Mouse (Mus musculus): ENCODE measurements around the gene Gstm1. TPM values are rescaled to one million over a fixed set of nuclear protein-coding genes. Genes with fewer than 3 reads are reported as not detected.

The Gstm1 gene
- polyA plus RNA-seq, 1 experiment from 2014 or later: 92.7 TPM

GRCm38 (mm10) chr3:108050493-108050892 is 32.7 kb upstream of the Gstm1 start:
- no peak for TF ChIP-seq CTCF (IDR thresholded peaks at IDR 0.05; ENCODE audit: low read depth)
- no peaks in the 10 kb centered on the region for H3K4me1 ChIP-seq (replicated peaks; ENCODE audit: control insufficient read depth, insufficient read depth, low read length)
- H3K4me2 ChIP-seq (replicated peaks; ENCODE audit: low read depth): no peak overlapping the region
- H3K4me3 ChIP-seq (ENCODE audit: low read depth, low read length): no peak overlapping the region
- no peak overlapping the region for H3K9ac ChIP-seq (ENCODE audit: low read depth, low read length)
- H3K9me3 ChIP-seq (ENCODE audit: control insufficient read depth): no peaks in the 10 kb centered on the region
- H3K36me3 ChIP-seq (ENCODE audit: control insufficient read depth, insufficient read depth): no peaks in the 10 kb centered on the region
- H3K27ac ChIP-seq (ENCODE audit: low read depth, low read length): no peak overlapping the region
- H3K27me3 ChIP-seq (replicated peaks; ENCODE audit: control insufficient read depth, insufficient read depth, low read length): no peaks in the 10 kb centered on the region
- 90% methylated on average over 5 of the region's 5 CpGs for WGBS
- ATAC-seq: no peak

- H3K4me3 ChIP-seq (ENCODE audit: low read depth, low read length): no peak overlapping the region
- H3K27me3 ChIP-seq (replicated peaks; ENCODE audit: control insufficient read depth, insufficient read depth, low read length): no peaks in the 10 kb centered on the region
- 43% methylated on average over 3 of the region's 3 CpGs for WGBS
- TF ChIP-seq CTCF (IDR thresholded peaks at IDR 0.05; ENCODE audit: low read depth): no peak
- no peak for ATAC-seq
- no peaks in the 10 kb centered on the region for H3K36me3 ChIP-seq (ENCODE audit: control insufficient read depth, insufficient read depth)
- no peaks in the 10 kb centered on the region for H3K9me3 ChIP-seq (ENCODE audit: control insufficient read depth)
- no peak overlapping the region for H3K9ac ChIP-seq (ENCODE audit: low read depth, low read length)
- no peaks in the 10 kb centered on the region for H3K4me1 ChIP-seq (replicated peaks; ENCODE audit: control insufficient read depth, insufficient read depth, low read length)
- H3K27ac ChIP-seq (ENCODE audit: low read depth, low read length): no peak overlapping the region
- H3K4me2 ChIP-seq (replicated peaks; ENCODE audit: low read depth): no peak overlapping the region
Observed at GRCm38 (mm10) chr3:108048306-108048705, 30.5 kb upstream of the Gstm1 start.

- H3K27me3 ChIP-seq (replicated peaks; ENCODE audit: control insufficient read depth, insufficient read depth, low read length): no peaks in the 10 kb centered on the region
- TF ChIP-seq CTCF (IDR thresholded peaks at IDR 0.05; ENCODE audit: low read depth): no peak
- no peaks in the 10 kb centered on the region for H3K4me1 ChIP-seq (replicated peaks; ENCODE audit: control insufficient read depth, insufficient read depth, low read length)
- H3K4me3 ChIP-seq (ENCODE audit: low read depth, low read length): no peak overlapping the region
- 61% methylated on average over 2 of the region's 2 CpGs for WGBS
- H3K27ac ChIP-seq (ENCODE audit: low read depth, low read length): no peak overlapping the region
- no peak overlapping the region for H3K9ac ChIP-seq (ENCODE audit: low read depth, low read length)
- no peaks in the 10 kb centered on the region for H3K36me3 ChIP-seq (ENCODE audit: control insufficient read depth, insufficient read depth)
- no peak overlapping the region for H3K4me2 ChIP-seq (replicated peaks; ENCODE audit: low read depth)
- no peaks in the 10 kb centered on the region for H3K9me3 ChIP-seq (ENCODE audit: control insufficient read depth)
- ATAC-seq: no peak
Observed at GRCm38 (mm10) chr3:108046944-108047655, 29.3 kb upstream of the Gstm1 start.

GRCm38 (mm10) chr3:108044394-108045140 is 26.8 kb upstream of the Gstm1 start, which contains the start of gene Gstm4:
TSS of gene Gstm4 (minus strand) at chr3:108044894.
- Histone ChIP-seq H3K4me1 (replicated peaks; ENCODE audit: control insufficient read depth, insufficient read depth, low read length) (no peaks in the 10 kb centered on the region), H3K36me3 (ENCODE audit: control insufficient read depth, insufficient read depth) (no peaks in the 10 kb centered on the region), H3K4me3 (ENCODE audit: low read depth, low read length) (peak within 1 kb of the TSS; percentile 46), H3K9ac (ENCODE audit: low read depth, low read length) (peak within 1 kb of the TSS; percentile 64), H3K27me3 (replicated peaks; ENCODE audit: control insufficient read depth, insufficient read depth, low read length) (no peaks in the 10 kb centered on the region), H3K27ac (ENCODE audit: low read depth, low read length) (peak within 1 kb of the TSS; percentile 76), H3K9me3 (ENCODE audit: control insufficient read depth) (no peaks in the 10 kb centered on the region), H3K4me2 (replicated peaks; ENCODE audit: low read depth) (peak within 1 kb of the TSS; percentile 81)
- peak; percentile 95 for ATAC-seq
- WGBS: 4% methylated on average over 29 of the region's 29 CpGs
- peak; percentile 47 for TF ChIP-seq CTCF (IDR thresholded peaks at IDR 0.05; ENCODE audit: low read depth)

GRCm38 (mm10) chr3:108033156-108033555 is 15.4 kb upstream of the Gstm1 start:
- 0 out of 2 replicates have a peak, but pooled peaks cover 2% of the 10 kb centered on the region for H3K4me1 ChIP-seq (replicated peaks; ENCODE audit: control insufficient read depth, insufficient read depth, low read length)
- WGBS: 49% methylated on average over 5 of the region's 5 CpGs
- H3K27me3 ChIP-seq (replicated peaks; ENCODE audit: control insufficient read depth, insufficient read depth, low read length): no peaks in the 10 kb centered on the region
- no peaks in the 10 kb centered on the region for H3K9me3 ChIP-seq (ENCODE audit: control insufficient read depth)
- H3K4me3 ChIP-seq (ENCODE audit: low read depth, low read length): no peak overlapping the region
- no peak for TF ChIP-seq CTCF (IDR thresholded peaks at IDR 0.05; ENCODE audit: low read depth)
- ATAC-seq: no peak
- no peak overlapping the region for H3K9ac ChIP-seq (ENCODE audit: low read depth, low read length)
- no peak overlapping the region for H3K27ac ChIP-seq (ENCODE audit: low read depth, low read length)
- no peak overlapping the region for H3K4me2 ChIP-seq (replicated peaks; ENCODE audit: low read depth)
- H3K36me3 ChIP-seq (ENCODE audit: control insufficient read depth, insufficient read depth): no peaks in the 10 kb centered on the region

GRCm38 (mm10) chr3:108032113-108032512 is 14.3 kb upstream of the Gstm1 start:
- Histone ChIP-seq H3K36me3 (ENCODE audit: control insufficient read depth, insufficient read depth) (no peaks in the 10 kb centered on the region), H3K4me1 (replicated peaks; ENCODE audit: control insufficient read depth, insufficient read depth, low read length) (0 out of 2 replicates have a peak, but pooled peaks cover 2% of the 10 kb centered on the region), H3K27me3 (replicated peaks; ENCODE audit: control insufficient read depth, insufficient read depth, low read length) (no peaks in the 10 kb centered on the region), H3K9ac (ENCODE audit: low read depth, low read length) (no peak overlapping the region), H3K4me2 (replicated peaks; ENCODE audit: low read depth) (no peak overlapping the region), H3K9me3 (ENCODE audit: control insufficient read depth) (no peaks in the 10 kb centered on the region), H3K4me3 (ENCODE audit: low read depth, low read length) (no peak overlapping the region), H3K27ac (ENCODE audit: low read depth, low read length) (no peak overlapping the region)
- no peak for TF ChIP-seq CTCF (IDR thresholded peaks at IDR 0.05; ENCODE audit: low read depth)
- no peak for ATAC-seq

Measured in intestine, postnatal 0 days (tissue).